Mouse (Mus musculus) stomach, postnatal 0 days (tissue): Measurements from ENCODE around the gene Lrrc75a.

Experiments
- CTCF ChIP-seq: IDR thresholded peaks from 2 replicates; pipeline ENCODE4 v1.5.1; 2016; ENCODE audit warnings: antibody characterized with exemption, low read depth, mild to moderate bottlenecking, moderate library complexity
- EP300 ChIP-seq: optimal IDR thresholded peaks from 2 replicates; pipeline ENCODE3; 2016; ENCODE audit warnings: antibody characterized with exemption

DNA sequence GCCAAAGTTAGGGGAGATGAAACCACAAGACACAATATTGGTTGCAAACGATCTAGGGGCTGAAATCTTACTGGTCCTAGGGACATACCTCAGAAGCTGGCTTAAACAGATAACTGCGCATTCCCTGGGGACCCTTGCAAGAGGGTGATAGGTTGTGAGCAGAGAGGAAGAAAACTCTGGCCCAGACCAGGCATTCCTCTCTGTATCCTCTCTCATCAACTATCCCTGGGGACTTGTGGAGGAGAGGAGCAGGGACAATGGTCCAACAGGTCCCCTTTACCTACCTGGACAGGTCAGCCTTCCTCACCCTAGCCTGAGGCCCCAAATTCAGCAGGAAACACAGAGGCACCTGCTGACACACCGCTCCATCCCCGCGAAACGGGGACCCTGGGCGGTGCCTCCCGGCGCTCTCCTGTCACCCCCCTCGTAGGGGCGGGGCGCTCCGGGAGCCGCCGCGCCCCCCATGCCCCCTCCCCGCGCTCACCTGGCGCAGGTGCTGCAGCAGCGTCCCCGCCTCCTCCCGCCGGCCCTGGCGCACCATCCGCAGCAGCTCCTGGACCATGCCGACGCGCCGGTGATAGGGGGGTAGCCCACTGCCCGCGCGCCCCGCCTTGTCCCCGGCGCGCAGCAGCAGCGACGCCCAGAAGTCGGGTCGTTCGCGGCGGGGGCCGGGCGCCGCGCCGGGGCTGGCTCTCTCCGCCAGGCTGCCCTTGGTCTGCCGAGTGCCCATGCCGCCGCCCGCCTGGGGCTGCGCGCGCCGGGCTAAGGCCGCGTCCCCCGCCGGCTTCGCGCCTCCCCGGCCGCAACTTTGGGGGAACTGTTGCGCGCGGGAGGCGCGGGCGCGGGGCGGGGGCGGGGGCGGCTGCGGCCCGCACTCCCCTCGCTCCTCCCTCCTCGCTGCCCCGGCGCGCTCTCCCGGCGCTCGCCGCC lies at the start of gene Lrrc75a:
- TF ChIP-seq CTCF: no peak
- TF ChIP-seq EP300: no peak
